Mouse (Mus musculus) liver, adult 2 months (tissue): Measurements from ENCODE around the gene Gm20388.

ENCODE experiments used
- CTCF ChIP-seq: fragments of 200-500 bp; IDR thresholded peaks from 2 replicates; pipeline ENCODE4 v1.5.1; 2011; ENCODE audit warnings: low read depth, low read length, control low read depth
- POLR2A ChIP-seq: fragments of 200-500 bp; IDR thresholded peaks from 2 replicates; pipeline ENCODE4 v1.6.1; 2011; ENCODE audit warnings: low read length, control low read depth; ENCODE audit not compliant: insufficient read depth; ENCODE audit errors: extremely low read depth

GRCm38 (mm10) chr8:120513145-120513544 lies 602.5 kb downstream of the Gm20388 start:
- TF ChIP-seq CTCF (no peak), POLR2A (no peak)
